Mouse (Mus musculus): ENCODE data around the gene Rfx1.
A peak's percentile ranks its signal among the peaks of the same experiment; 100 is the strongest.

The Rfx1 gene

GRCm38 (mm10) chr8:84098376-84098775, 31.7 kb downstream of the Rfx1 start:
- no peak for DNase-seq

DNA sequence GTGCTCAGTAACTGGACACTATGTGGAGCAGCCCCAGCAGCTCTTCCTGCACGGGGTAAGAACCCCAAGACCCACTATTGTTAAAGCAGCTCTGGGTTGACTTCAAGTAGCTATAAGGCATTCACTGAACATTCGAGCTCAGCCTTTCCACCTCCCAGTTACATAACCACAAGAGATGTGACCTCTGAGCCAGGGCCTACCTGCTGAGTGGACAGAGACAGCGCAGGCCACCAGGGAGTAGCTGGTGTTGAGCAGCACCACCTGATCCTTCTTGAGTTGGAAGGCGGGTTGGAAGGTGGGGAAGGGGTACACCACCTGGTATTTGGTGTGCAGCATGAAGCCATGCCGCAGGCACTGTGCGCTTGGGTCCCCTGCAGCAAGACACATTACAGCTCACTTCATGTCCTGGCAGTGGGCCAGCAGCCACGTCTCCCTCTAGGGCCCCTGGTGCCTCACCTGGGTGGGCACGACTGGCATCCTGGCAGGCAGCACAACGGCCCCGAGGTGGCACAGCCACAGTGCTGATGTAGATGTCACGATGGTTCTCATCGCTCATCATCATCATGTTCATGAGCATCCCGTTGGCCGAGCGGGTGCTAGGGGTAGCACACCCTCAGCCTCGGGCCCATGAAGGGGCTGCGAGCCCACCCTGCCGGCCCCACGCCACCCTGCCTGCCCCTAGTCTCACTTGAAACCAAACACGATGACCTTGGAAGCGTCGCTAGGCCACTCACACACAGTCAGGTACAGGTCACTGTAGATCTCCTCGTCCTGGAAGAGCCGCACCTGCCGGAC, 35.0 kb downstream of the Rfx1 start:
- no peak for DNase-seq

- DNase-seq = no peak
Measured at GRCm38 (mm10) chr8:84103601-84104000, 37.0 kb downstream of the Rfx1 start.

GRCm38 (mm10) chr8:84104221-84104620, 37.6 kb downstream of the Rfx1 start:
- DNase-seq = no peak

GRCm38 (mm10) chr8:84104697-84105609, 38.3 kb downstream of the Rfx1 start, which contains the start of gene Dcaf15:
Gene Dcaf15 (minus strand): TSS chr8:84104768.
- peak; percentile 99 for DNase-seq

- no peak for DNase-seq
Measured at GRCm38 (mm10) chr8:84105676-84106075, 39.0 kb downstream of the Rfx1 start.

DNA sequence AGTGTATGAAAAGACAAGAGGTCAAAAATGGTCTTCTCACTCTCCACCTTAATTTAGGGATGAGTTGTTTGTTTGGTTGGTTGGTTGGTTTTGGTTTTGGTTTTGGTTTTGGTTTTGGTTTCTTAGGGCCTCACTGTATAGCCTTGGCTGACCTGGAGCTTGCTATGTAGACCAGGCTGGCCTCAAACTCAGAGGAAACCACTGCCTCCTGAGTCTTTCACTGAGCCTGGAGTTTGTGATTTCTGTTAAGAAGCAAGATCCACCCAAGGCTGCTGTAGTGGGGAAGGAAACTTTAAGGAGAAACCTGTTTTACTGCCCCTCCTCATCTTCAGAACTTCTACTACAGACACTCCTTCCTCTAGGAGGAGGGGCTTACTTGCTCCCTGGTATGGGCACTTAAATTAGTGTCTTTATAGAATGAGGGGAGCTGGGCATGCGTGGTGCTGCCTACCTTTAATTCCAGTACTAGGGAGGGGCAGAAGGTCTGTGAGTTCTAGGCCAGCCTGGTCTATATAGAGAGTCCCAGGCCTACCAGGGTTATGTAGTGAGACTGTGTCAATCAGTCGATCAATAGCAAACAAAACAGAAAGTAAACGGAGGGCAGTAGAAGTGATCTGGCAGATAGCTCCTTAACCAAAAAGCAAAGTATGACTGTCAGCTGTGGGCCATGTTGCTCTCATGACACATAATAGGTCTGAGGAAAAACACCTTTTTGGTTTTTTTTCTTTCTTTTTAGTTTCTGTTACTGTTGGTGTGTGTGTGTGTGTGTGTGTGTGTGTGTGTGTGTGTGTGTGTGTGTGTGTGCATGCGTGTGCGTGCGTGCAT, 39.8 kb downstream of the Rfx1 start:
- DNase-seq = no peak

GRCm38 (mm10) chr8:84115646-84116045, 49.0 kb downstream of the Rfx1 start:
- DNase-seq = no peak

GRCm38 (mm10) chr8:84122151-84122550, 55.5 kb downstream of the Rfx1 start:
- DNase-seq = no peak

DNA sequence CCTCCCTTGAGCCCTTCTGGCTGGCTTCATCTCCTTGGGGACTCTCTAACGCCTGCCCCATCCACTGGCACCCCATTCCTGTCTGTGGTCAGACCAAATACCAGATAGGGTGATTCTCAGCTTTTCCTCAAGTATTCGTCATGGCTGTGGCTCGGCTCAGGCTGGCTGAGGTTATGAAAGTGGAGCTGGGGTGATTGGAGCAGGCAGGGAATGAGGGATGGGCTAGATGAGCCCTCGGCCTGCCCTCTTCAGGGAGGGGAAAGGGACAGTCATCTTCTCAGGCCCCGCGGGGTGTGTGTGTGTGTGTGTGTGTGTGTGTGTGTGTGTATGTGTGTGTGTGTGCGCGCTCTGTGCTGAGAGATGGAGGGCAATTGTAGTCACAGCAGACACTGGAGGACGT, 59.0 kb downstream of the Rfx1 start, which contains the start of gene Podnl1:
Gene Podnl1, plus strand, starts transcription at position 334 of the 400 bp plus-strand sequence.
- DNase-seq = no peak

DNA sequence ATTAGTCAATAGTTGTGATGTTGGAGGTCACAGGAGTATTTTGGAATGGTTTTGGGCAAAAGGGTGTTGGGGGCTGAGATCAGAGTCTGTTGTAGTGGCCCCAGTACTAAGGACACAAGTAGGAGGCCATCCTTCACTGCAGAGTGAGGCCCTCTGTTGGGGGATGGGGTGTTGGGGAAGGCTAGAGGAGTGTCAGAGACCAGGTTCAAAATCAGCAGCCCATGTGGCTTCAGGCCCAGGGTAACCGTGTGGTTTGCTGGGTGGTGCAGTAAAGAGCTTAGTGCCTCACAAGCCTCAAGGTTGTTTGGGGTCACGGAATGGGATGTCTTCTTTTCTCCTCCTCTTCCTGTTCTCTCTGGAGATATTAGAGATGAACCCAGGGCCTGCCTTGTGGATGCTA, 60.1 kb downstream of the Rfx1 start:
- no peak for DNase-seq

DNA sequence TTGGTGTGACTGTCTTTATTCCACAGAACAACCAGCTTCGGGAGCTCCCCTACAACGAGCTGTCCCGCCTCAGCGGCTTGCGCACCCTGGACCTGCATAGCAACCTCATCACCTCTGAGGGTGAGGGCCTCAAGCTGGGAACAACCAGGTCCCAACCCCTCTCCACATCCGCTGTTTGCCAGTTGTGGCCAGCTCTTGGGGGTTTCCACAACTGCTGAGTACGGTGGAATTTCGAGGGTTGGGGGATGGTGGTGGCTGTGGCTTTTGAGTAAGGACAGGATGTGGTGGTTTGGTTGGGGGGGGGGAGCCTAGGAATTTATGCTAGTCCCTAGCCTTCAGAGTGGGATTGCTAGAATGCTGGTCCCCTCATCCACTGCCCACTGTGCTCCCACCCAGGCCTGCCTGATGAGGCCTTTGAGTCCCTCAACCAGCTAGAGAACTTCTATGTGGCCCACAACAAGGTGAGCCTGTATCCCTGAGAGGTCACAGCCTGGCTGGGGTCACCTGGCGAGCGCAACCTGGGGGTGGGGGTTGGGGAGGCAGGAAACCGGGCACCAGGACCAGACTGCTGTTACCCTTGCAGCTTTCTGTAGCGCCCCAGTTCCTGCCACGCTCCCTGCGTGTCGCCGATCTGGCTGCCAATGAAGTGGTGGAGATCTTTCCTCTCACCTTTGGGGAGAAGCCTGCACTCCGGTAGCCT, 60.7 kb downstream of the Rfx1 start:
- no peak for DNase-seq

DNA sequence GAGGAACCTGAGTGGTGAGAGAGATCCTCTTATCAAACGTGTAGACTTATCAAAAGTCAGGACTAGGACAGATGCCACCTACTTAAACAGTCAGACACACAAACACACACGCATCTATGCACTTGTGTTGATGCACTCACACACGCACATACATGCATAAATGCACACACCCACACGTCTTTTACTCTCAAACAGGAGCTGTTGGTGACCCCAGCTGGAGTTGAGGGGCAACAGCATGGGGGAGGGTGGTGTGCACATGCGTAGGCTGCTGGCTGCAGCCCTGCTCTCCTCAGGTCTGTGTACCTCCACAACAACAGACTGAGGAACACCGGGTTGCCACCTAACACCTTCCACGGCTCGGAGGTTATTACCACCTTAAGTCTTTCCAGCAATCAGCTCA, 61.6 kb downstream of the Rfx1 start:
- DNase-seq = no peak

DNA sequence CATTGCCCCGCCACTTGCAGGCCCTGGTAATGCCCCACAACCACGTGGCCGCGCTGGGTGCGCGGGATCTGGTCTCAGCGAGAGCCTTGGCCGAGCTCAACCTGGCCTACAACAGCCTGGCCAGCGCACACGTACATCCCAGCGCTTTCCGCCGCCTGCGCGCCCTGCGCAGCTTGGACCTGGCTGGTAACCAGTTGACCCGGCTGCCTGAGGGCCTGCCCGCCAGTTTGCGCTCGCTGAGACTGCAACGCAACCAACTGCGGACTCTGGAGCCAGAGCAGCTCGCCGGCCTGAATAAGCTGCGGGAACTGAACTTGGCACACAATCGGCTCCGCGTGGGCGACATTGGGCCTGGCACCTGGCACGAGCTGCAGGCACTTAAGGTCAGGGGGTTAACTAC, 64.2 kb downstream of the Rfx1 start:
- no peak for DNase-seq

DNA sequence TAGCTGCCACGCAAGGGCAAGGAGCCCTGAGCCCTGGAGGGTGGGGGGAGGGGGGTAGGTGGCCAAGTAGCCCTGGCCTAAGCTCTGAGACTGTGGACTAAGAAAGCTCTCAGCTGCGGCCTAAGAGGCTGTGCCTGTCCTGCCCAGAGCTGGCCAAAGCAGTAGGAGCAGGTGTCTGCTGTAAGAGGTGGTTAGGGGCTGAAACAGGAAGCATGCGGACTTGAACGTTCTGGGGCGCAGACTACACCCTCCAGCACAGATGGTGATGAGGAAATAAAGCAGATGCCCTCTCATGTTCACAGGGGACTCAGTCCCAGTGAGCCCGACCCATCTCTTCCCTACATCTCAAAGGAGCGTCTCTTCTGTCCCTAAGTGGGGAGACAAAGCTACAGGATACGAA, 65.6 kb downstream of the Rfx1 start:
- DNase-seq = no peak

- DNase-seq = no peak
Measured at GRCm38 (mm10) chr8:84137848-84138247, 71.2 kb downstream of the Rfx1 start.

DNA sequence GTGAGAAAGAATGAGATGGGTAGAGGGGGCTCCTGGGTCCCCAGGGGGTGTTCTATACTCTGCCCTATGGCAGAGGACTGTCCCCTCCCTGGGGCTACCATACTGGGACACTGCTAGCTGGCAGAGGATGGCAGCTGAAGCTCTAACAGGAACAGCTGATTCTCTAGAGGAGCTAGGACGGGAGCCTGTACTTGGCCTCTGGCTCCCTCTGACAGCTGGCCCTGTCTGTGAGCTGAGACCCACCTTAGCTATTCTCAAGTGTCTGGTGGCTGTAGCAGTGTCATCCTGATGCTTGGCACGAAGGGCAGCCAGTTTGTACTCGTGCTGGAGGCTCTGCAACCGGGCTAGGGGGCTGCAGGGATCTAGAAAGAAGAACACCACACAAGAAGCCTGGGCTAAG, 74.2 kb downstream of the Rfx1 start:
- DNase-seq = no peak

GRCm38 (mm10) chr8:84144636-84145245, 78.1 kb downstream of the Rfx1 start:
- no peak for DNase-seq
